In the genomic region with DNA sequence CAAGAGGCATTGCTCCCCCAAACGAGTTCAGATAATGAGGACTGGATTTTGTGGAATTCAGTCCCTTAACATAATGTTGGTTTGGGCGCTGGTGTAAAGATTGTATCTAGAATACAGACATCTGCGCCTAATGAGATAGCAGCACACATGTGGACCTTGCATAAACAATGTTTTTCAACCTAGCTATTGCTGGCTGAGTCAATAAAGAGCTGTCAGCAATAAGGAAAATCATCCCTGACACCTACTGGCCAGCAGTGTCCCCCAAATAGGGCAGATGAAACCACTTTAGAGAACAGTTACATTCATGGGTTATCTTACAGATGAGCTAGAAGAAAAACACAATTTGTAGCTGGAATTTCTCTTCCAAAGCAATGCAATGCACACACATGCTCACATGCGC, we compare ENCODE assay signal across 21 mouse cellular contexts.
DNase-seq lines count a peak whose midpoint lies in the region; ATAC-seq and TF ChIP-seq lines count a peak whose summit lies in the region.
"Had no signal": no experiment of that assay in that cellular context is flagged by ENCODE, and none has a peak within 500 bp of the region (broad histone marks: within the 10 kb centered on the region; RNA-seq: fewer than 3 reads in every experiment).

No protein-coding gene starts in this region.

- no peak overlapping the region for H3K27ac ChIP-seq in hindbrain, embryonic 16.5 days (ENCODE audit: low read depth, low read length)
- H3K27ac ChIP-seq in hindbrain, embryonic 13.5 days = no peak overlapping the region
- H3K27ac ChIP-seq in midbrain, embryonic 14.5 days (replicated peaks; ENCODE audit: low read depth, low read length) = 0 out of 2 replicates have a peak overlapping the region, but pooled peaks have one; percentile 16
- no peak overlapping the region for H3K27ac ChIP-seq in stomach, postnatal 0 days (replicated peaks)
- H3K27ac ChIP-seq: embryonic facial prominence, embryonic 15.5 days; forebrain, embryonic 10.5 days; limb, embryonic 10.5 days had no signal

- WGBS in hindbrain, embryonic 16.5 days = 36% methylated on average over 4 of the region's 4 CpGs
- 41% methylated on average over 4 of the region's 4 CpGs for WGBS in hindbrain, embryonic 13.5 days
- 37% methylated on average over 4 of the region's 4 CpGs for WGBS in midbrain, embryonic 14.5 days
- WGBS in stomach, postnatal 0 days = 50% methylated on average over 4 of the region's 4 CpGs

- DNase-seq in 416B (ENCODE audit: low read depth) (peak; percentile 70), adipocyte (ENCODE audit: low spot score) (peak; percentile 10)
- peak; percentile 41 for DNase-seq in midbrain, embryonic 14.5 days
- no peak for DNase-seq in stomach, postnatal 0 days (ENCODE audit: low spot score)
- DNase-seq: adrenal gland, postnatal 14 days; cerebellum, adult 18-20 months; cerebellum, postnatal 36 days; gastrocnemius, postnatal 10 days; kidney, adult 11 months; liver, postnatal 0 days; lung, postnatal 36 days; right cerebral cortex, postnatal 4 days; thymus, postnatal 14 days had no signal

- no peaks in the 10 kb centered on the region for H3K4me1 ChIP-seq in hindbrain, embryonic 16.5 days (ENCODE audit: control insufficient read depth, insufficient read depth, low read depth, low read length)
- H3K4me1 ChIP-seq in hindbrain, embryonic 13.5 days (replicated peaks) = no peaks in the 10 kb centered on the region
- H3K4me1 ChIP-seq in midbrain, embryonic 14.5 days (ENCODE audit: control insufficient read depth, insufficient read depth, low read length) = no peaks in the 10 kb centered on the region
- H3K4me1 ChIP-seq in stomach, postnatal 0 days (replicated peaks; ENCODE audit: control insufficient read depth, insufficient read depth) = no peaks in the 10 kb centered on the region
- H3K4me1 ChIP-seq: embryonic facial prominence, embryonic 15.5 days; forebrain, embryonic 10.5 days; limb, embryonic 10.5 days had no signal

- no peak overlapping the region for H3K4me3 ChIP-seq in hindbrain, embryonic 16.5 days (ENCODE audit: low read length)
- H3K4me3 ChIP-seq in hindbrain, embryonic 13.5 days = no peak overlapping the region
- no peak overlapping the region for H3K4me3 ChIP-seq in midbrain, embryonic 14.5 days (replicated peaks; ENCODE audit: low read depth, low read length)
- no peak overlapping the region for H3K4me3 ChIP-seq in stomach, postnatal 0 days (ENCODE audit: low read depth, low read length)
- H3K4me3 ChIP-seq: embryonic facial prominence, embryonic 15.5 days; forebrain, embryonic 10.5 days; limb, embryonic 10.5 days had no signal

- no peaks in the 10 kb centered on the region for H3K9me3 ChIP-seq in hindbrain, embryonic 16.5 days (ENCODE audit: control insufficient read depth, low read length)
- H3K9me3 ChIP-seq in hindbrain, embryonic 13.5 days = no peaks in the 10 kb centered on the region
- no peaks in the 10 kb centered on the region for H3K9me3 ChIP-seq in midbrain, embryonic 14.5 days (ENCODE audit: control insufficient read depth, low read length)
- H3K9me3 ChIP-seq in stomach, postnatal 0 days (ENCODE audit: control insufficient read depth, low read length) = no peaks in the 10 kb centered on the region
- H3K9me3 ChIP-seq: embryonic facial prominence, embryonic 15.5 days; forebrain, embryonic 10.5 days; limb, embryonic 10.5 days had no signal

- no peak overlapping the region for H3K9ac ChIP-seq in hindbrain, embryonic 16.5 days (ENCODE audit: low read depth, low read length)
- no peak overlapping the region for H3K9ac ChIP-seq in hindbrain, embryonic 13.5 days
- H3K9ac ChIP-seq in midbrain, embryonic 14.5 days (replicated peaks; ENCODE audit: low read length) = no peak overlapping the region
- H3K9ac ChIP-seq in stomach, postnatal 0 days (ENCODE audit: low read length) = no peak overlapping the region
- H3K9ac ChIP-seq: embryonic facial prominence, embryonic 15.5 days; liver, postnatal 0 days had no signal

- H3K27me3 ChIP-seq in hindbrain, embryonic 16.5 days (replicated peaks; ENCODE audit: control insufficient read depth, insufficient read depth, low read length) = no peaks in the 10 kb centered on the region
- H3K27me3 ChIP-seq in hindbrain, embryonic 13.5 days = no peaks in the 10 kb centered on the region
- H3K27me3 ChIP-seq in midbrain, embryonic 14.5 days (ENCODE audit: control insufficient read depth, insufficient read depth, low read length) = no peaks in the 10 kb centered on the region
- H3K27me3 ChIP-seq in stomach, postnatal 0 days (ENCODE audit: control insufficient read depth, insufficient read depth, low read length) = no peaks in the 10 kb centered on the region
- H3K27me3 ChIP-seq: embryonic facial prominence, embryonic 15.5 days had no signal

- TF ChIP-seq EP300 in stomach, postnatal 0 days (optimal IDR thresholded peaks at IDR 0.05) = no peak

- peak; percentile 45; the same call in 1 of the 2 replicates for ATAC-seq in hindbrain, embryonic 16.5 days
- ATAC-seq in hindbrain, embryonic 13.5 days (ENCODE audit: low FRiP score) = no peak
- no peak for ATAC-seq in midbrain, embryonic 14.5 days (ENCODE audit: low FRiP score, low TSS enrichment)
- ATAC-seq in stomach, postnatal 0 days (ENCODE audit: low FRiP score, low TSS enrichment) = no peak
- ATAC-seq in frontal cortex, adult (ENCODE audit: low TSS enrichment) = no peak
- ATAC-seq: activated CD4-positive, CD25-positive, alpha-beta regulatory T cell, adult 4 months; CD4-positive, CD25-positive, alpha-beta regulatory T cell, adult 4 months; liver, postnatal 0 days had no signal

- H3K36me3 ChIP-seq in hindbrain, embryonic 16.5 days (ENCODE audit: control insufficient read depth, insufficient read depth, low read length) = no peaks in the 10 kb centered on the region
- no peaks in the 10 kb centered on the region for H3K36me3 ChIP-seq in hindbrain, embryonic 13.5 days
- H3K36me3 ChIP-seq in midbrain, embryonic 14.5 days (ENCODE audit: control insufficient read depth, insufficient read depth, low read length) = no peaks in the 10 kb centered on the region
- no peaks in the 10 kb centered on the region for H3K36me3 ChIP-seq in stomach, postnatal 0 days (ENCODE audit: control insufficient read depth, insufficient read depth, low read length)
- H3K36me3 ChIP-seq: embryonic facial prominence, embryonic 15.5 days; forebrain, embryonic 10.5 days; limb, embryonic 10.5 days had no signal

- H3K4me2 ChIP-seq in hindbrain, embryonic 16.5 days (ENCODE audit: low read length) = no peak overlapping the region
- no peak overlapping the region for H3K4me2 ChIP-seq in hindbrain, embryonic 13.5 days
- H3K4me2 ChIP-seq in midbrain, embryonic 14.5 days (ENCODE audit: low read length) = no peak overlapping the region
- H3K4me2 ChIP-seq in stomach, postnatal 0 days (replicated peaks; ENCODE audit: low read depth) = no peak overlapping the region
- H3K4me2 ChIP-seq: embryonic facial prominence, embryonic 15.5 days had no signal

- no peak; the same call in 1 of the 2 replicates for TF ChIP-seq CTCF in stomach, postnatal 0 days (IDR thresholded peaks at IDR 0.05; ENCODE audit: low read depth)
